8 mouse cellular contexts compared by ENCODE assay signal in the genomic region with DNA sequence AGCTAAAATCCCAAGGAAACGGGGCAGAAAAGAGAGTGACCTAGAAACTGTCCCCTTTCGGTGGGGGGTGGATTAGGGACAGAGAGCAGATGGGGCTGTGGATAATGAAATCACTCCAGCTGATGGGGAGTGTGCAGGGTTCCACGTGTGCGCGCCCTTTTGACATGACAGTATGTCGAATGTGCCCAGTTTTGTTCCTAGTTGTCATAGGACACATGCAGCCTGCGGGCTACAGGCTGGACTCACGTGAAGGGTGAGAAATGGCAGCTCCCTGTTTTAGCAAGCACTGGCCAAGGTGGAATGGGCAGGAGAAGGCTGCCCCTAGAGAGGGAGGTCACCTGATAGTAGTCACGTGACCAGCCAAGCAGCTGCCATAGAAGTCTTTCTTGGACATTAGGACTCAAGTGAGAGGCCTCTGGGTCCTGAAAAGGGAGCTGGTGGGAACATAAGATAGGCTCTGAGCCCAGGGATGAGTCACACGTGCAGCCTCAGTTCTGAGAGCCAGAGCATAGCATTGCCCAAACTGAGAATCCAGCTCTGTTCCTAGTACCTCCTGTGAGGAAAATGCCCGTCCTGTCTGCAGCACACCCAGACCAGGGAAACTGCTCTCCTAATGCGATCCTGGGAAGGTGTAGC.
DNase-seq lines count a peak whose midpoint lies in the region; ATAC-seq and TF ChIP-seq lines count a peak whose summit lies in the region.

No protein-coding gene starts in this region.

- no peak overlapping the region for H3K4me3 ChIP-seq in midbrain, embryonic 10.5 days
- no peak overlapping the region for H3K4me3 ChIP-seq in midbrain, embryonic 15.5 days
- H3K4me3 ChIP-seq in heart, embryonic 13.5 days, result no peak overlapping the region
- H3K4me3 ChIP-seq in lung, postnatal 0 days (ENCODE audit: low read depth, low read length), result no peak overlapping the region

- peaks cover 17% of the 10 kb centered on the region for H3K4me1 ChIP-seq in midbrain, embryonic 10.5 days
- H3K4me1 ChIP-seq in midbrain, embryonic 15.5 days, result peaks cover 8% of the 10 kb centered on the region
- peaks cover 26% of the 10 kb centered on the region for H3K4me1 ChIP-seq in heart, embryonic 13.5 days
- H3K4me1 ChIP-seq in lung, postnatal 0 days (ENCODE audit: insufficient read depth, low read depth, low read length), result no peaks in the 10 kb centered on the region

- no peaks in the 10 kb centered on the region for H3K9me3 ChIP-seq in midbrain, embryonic 10.5 days (replicated peaks)
- H3K9me3 ChIP-seq in midbrain, embryonic 15.5 days, result no peaks in the 10 kb centered on the region
- H3K9me3 ChIP-seq in heart, embryonic 13.5 days, result no peaks in the 10 kb centered on the region
- no peaks in the 10 kb centered on the region for H3K9me3 ChIP-seq in lung, postnatal 0 days (ENCODE audit: low read length)

- TF ChIP-seq EP300 in lung, postnatal 0 days (IDR thresholded peaks at IDR 0.05), result no peak

- no peaks in the 10 kb centered on the region for H3K36me3 ChIP-seq in midbrain, embryonic 10.5 days
- no peaks in the 10 kb centered on the region for H3K36me3 ChIP-seq in midbrain, embryonic 15.5 days (replicated peaks)
- H3K36me3 ChIP-seq in heart, embryonic 13.5 days, result no peaks in the 10 kb centered on the region
- H3K36me3 ChIP-seq in lung, postnatal 0 days (ENCODE audit: insufficient read depth, low read length), result no peaks in the 10 kb centered on the region

- H3K27ac ChIP-seq in midbrain, embryonic 10.5 days (replicated peaks), result peak overlapping the region; percentile 23; the same call in 1 of the 2 replicates
- H3K27ac ChIP-seq in midbrain, embryonic 15.5 days, result no peak overlapping the region
- peak overlapping the region; percentile 67 for H3K27ac ChIP-seq in heart, embryonic 13.5 days (replicated peaks)
- H3K27ac ChIP-seq in lung, postnatal 0 days (ENCODE audit: low read length), result no peak overlapping the region

- no peak for TF ChIP-seq CTCF in lung, postnatal 0 days (IDR thresholded peaks at IDR 0.05)

- peak; percentile 67 for ATAC-seq in cerebellum, adult (ENCODE audit: insufficient number of reproducible peaks, low FRiP score, low TSS enrichment)
- ATAC-seq in midbrain, embryonic 15.5 days (replicated peaks), result no peak
- peak; percentile 58; the same call in 1 of the 2 replicates for ATAC-seq in heart, embryonic 13.5 days (ENCODE audit: extremely low read depth, insufficient number of reproducible peaks, low FRiP score, low TSS enrichment)
- ATAC-seq in lung, postnatal 0 days, result peak; percentile 43; the same call in 1 of the 2 replicates

- no peak for DNase-seq in cerebellum, postnatal 4 days (ENCODE audit: low spot score in 2 of 2)
- DNase-seq in midbrain, embryonic 10.5 days (ENCODE audit: low spot score), result no peak
- DNase-seq in lung, postnatal 0 days (ENCODE audit: low spot score), result peak; percentile 46
- DNase-seq in testis, postnatal 10 days (ENCODE audit: low spot score), result peak; percentile 62
- DNase-seq in thymus, postnatal 0 days (ENCODE audit: low spot score), result no peak

- no peak overlapping the region for H3K4me2 ChIP-seq in midbrain, embryonic 15.5 days
- H3K4me2 ChIP-seq in heart, embryonic 13.5 days, result peak overlapping the region; percentile 35
- H3K4me2 ChIP-seq in lung, postnatal 0 days (replicated peaks; ENCODE audit: low read depth, low read length), result no peak overlapping the region

- 68% methylated on average over 12 of the region's 12 CpGs for WGBS in midbrain, embryonic 10.5 days
- WGBS in midbrain, embryonic 15.5 days, result 69% methylated on average over 12 of the region's 12 CpGs
- 45% methylated on average over 12 of the region's 12 CpGs for WGBS in heart, embryonic 13.5 days
- 63% methylated on average over 12 of the region's 12 CpGs for WGBS in lung, postnatal 0 days

- no peak overlapping the region for H3K9ac ChIP-seq in midbrain, embryonic 15.5 days
- H3K9ac ChIP-seq in heart, embryonic 13.5 days, result no peak overlapping the region
- H3K9ac ChIP-seq in lung, postnatal 0 days (replicated peaks; ENCODE audit: low read depth), result no peak overlapping the region

- no peaks in the 10 kb centered on the region for H3K27me3 ChIP-seq in midbrain, embryonic 10.5 days (ENCODE audit: low read depth, poor library complexity, severe bottlenecking)
- no peaks in the 10 kb centered on the region for H3K27me3 ChIP-seq in midbrain, embryonic 15.5 days (replicated peaks)
- H3K27me3 ChIP-seq in heart, embryonic 13.5 days (replicated peaks), result 0 out of 2 replicates have a peak, but pooled peaks cover 4% of the 10 kb centered on the region
- no peaks in the 10 kb centered on the region for H3K27me3 ChIP-seq in lung, postnatal 0 days (replicated peaks; ENCODE audit: insufficient read depth, low read length)

Comparison
In these comparisons a context has a peak if more than half of its experiments do, and no peak if none do; other contexts are left out.
1. H3K27ac ChIP-seq: peak in midbrain, embryonic 10.5 days (single experiment) and heart, embryonic 13.5 days (single experiment); none in midbrain, embryonic 15.5 days (single experiment) and lung, postnatal 0 days (single experiment).
2. DNase-seq: peak in lung, postnatal 0 days (single experiment) and testis, postnatal 10 days (single experiment); none in cerebellum, postnatal 4 days (0 of 2), midbrain, embryonic 10.5 days (single experiment) and thymus, postnatal 0 days (single experiment).